Mouse (Mus musculus) megakaryocyte, embryonic 14.5 days (primary cell): ENCODE results near the gene Man2b2.

Experiments
- FLI1 ChIP-seq: IDR thresholded peaks from 2 replicates; pipeline ENCODE4 v1.6.1; 2012; ENCODE audit warnings: low read length, inconsistent platforms, mixed read lengths
- GATA1 ChIP-seq: IDR thresholded peaks from 3 replicates; pipeline ENCODE4 v1.6.1; 2012; ENCODE audit warnings: mixed read lengths, low read length, inconsistent platforms, borderline replicate concordance

GRCm38 (mm10) chr5:36875956-36876355 lies 45.5 kb upstream of the Man2b2 start:
- TF ChIP-seq GATA1 (no peak), FLI1 (no peak)
